Mouse (Mus musculus): ENCODE results near the gene Olfr902.
"Not testable (repeated sequence)": the region's sequence is repeated elsewhere in the genome, so short reads cannot be mapped to it uniquely, and the experiment has no call there.

Gene Olfr902

GRCm38 (mm10) chr9:38447352-38447751 is at the start of gene Olfr902:
Gene Olfr902, plus strand, starts transcription at chr9:38447652.
- DNase-seq (ENCODE audit: extremely low read depth, low read depth, low spot score): no peak

- DNase-seq (ENCODE audit: extremely low read depth, low read depth, low spot score): no peak
Measured at GRCm38 (mm10) chr9:38401398-38401797, 46.1 kb upstream of the Olfr902 start, which contains the start of gene Olfr147. Gene Olfr147, plus strand, starts transcription at chr9:38401698.

DNA sequence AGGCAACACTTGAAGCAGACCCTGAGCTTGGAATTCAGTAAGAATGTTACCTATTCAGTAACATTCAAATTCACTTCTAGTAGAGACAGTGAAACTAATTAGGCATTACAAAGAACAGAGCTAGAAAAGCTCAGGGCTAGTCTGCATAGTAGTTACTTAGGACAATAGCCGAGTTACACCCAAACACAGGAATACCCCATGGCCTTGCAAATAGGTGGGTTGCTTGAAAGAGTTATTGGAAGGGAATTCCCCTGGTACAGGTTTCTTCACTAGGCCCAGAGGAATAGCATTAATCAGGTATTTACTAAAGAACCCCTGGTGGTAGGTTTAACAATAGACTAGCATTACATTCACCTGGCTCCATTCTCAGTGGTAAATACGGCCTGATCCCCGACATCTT is 40.0 kb upstream of the Olfr902 start:
- DNase-seq (ENCODE audit: extremely low read depth, low read depth, low spot score): not testable (repeated sequence)

DNA sequence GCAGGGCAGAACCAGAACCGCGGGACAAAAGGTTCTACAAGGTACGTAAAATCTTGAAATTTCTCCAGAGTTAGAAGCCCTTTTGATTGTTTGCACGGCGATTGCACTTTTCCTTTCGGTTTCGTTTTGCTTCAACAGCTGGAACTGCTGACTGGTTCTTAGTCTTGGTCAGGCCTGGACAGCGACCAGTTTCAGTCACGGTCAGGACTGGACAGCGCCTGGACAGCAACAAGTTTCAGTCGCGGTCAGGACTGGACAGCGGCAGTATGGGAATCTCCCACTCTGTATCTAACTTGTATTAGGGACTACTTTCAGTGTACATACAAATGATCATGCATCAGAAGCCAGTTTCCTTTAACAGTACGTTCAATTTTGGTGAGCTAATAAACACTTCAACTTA is 34.0 kb upstream of the Olfr902 start:
- not testable (repeated sequence) for DNase-seq (ENCODE audit: extremely low read depth, low read depth, low spot score)

GRCm38 (mm10) chr9:38423801-38424200 is 23.7 kb upstream of the Olfr902 start:
- DNase-seq (ENCODE audit: extremely low read depth, low read depth, low spot score): no peak

DNA sequence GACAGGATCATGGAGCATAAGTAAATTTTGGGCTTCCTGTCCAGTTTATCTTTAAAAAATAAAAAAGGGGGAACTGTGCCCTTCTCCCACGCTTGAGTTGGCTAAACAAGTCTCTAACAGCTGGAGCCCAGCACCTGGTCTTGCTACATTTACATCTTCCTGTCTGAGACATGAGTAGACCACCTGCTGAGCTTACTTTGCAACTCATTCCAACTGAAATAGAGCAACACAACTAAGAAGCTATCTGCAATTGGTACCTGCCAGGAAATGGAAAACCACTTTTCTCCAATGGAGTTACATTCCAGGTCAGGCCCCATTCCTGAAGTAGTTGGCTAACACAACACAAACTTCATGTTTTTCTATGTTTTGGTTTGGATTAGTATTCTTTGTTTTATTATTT is 20.4 kb upstream of the Olfr902 start:
- DNase-seq (ENCODE audit: extremely low read depth, low read depth, low spot score): no peak

DNA sequence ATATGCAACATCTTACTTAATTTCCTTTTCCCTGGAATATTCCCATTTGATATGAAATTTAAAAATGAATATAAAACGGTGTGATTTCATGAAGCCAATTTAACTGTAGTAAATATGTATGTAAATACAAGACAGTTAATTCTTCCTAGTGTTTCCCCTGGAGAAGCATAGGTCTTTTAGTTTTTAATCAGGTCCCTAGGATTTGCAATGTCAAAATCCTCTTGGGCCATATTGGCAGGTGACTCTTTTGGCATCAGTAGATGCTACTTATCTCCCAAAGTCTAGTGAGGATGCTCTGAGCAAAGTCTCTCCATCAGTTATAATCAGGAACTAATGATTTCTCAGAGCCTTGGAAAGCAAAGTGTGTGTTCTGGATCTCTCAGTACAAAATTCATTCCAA is 18.3 kb upstream of the Olfr902 start, which contains the start of gene Olfr901:
Gene Olfr901 (plus strand): TSS at position 301 of the 400 bp plus-strand sequence.
- DNase-seq (ENCODE audit: extremely low read depth, low read depth, low spot score): no peak

- DNase-seq (ENCODE audit: extremely low read depth, low read depth, low spot score): no peak
Measured at GRCm38 (mm10) chr9:38462844-38463243, 15.4 kb downstream of the Olfr902 start, which contains the start of gene Olfr904. Gene Olfr904, plus strand, starts transcription at chr9:38463144.

- DNase-seq (ENCODE audit: extremely low read depth, low read depth, low spot score): no peak
Measured at GRCm38 (mm10) chr9:38470807-38471206, 23.4 kb downstream of the Olfr902 start, which contains the start of gene Olfr905. Gene Olfr905, plus strand, starts transcription at chr9:38471107.

- no peak for DNase-seq (ENCODE audit: extremely low read depth, low read depth, low spot score)
Measured at GRCm38 (mm10) chr9:38486785-38487184, 39.3 kb downstream of the Olfr902 start, which contains the start of gene Olfr906. Gene Olfr906, plus strand, starts transcription at chr9:38487085.

GRCm38 (mm10) chr9:38495501-38495900 is 48.0 kb downstream of the Olfr902 start, which contains the start of gene Olfr907:
Gene Olfr907, plus strand, starts transcription at chr9:38495801.
- DNase-seq (ENCODE audit: extremely low read depth, low read depth, low spot score): no peak
